Mouse (Mus musculus): Measurements from ENCODE around the gene Maml2. TPM values are rescaled to one million over a fixed set of nuclear protein-coding genes. Genes with fewer than 3 reads are reported as not detected.
A peak's percentile ranks its signal among the peaks of the same experiment; 100 is the strongest.

The Maml2 gene
- polyA plus RNA-seq, 1 experiment from 2014 or later: 5.0 TPM

GRCm38 (mm10) chr9:13323074-13323473, 25.3 kb downstream of the Maml2 start:
- H3K4me3 ChIP-seq (ENCODE audit: low read length): no peak overlapping the region
- H3K9me3 ChIP-seq (ENCODE audit: control insufficient read depth, low read length): no peaks in the 10 kb centered on the region
- H3K4me1 ChIP-seq (ENCODE audit: control insufficient read depth, insufficient read depth, low read length): peaks cover 9% of the 10 kb centered on the region
- ATAC-seq: no peak
- no peaks in the 10 kb centered on the region for H3K27me3 ChIP-seq (replicated peaks; ENCODE audit: control insufficient read depth, insufficient read depth, low read length)
- no peak overlapping the region for H3K9ac ChIP-seq (ENCODE audit: low read depth, low read length)
- no peak overlapping the region for H3K4me2 ChIP-seq (ENCODE audit: low read depth, low read length)
- no peak overlapping the region for H3K27ac ChIP-seq (ENCODE audit: low read length)
- no peaks in the 10 kb centered on the region for H3K36me3 ChIP-seq (ENCODE audit: control insufficient read depth, insufficient read depth, low read length)
- 64% methylated on average over 2 of the region's 2 CpGs for WGBS

- Histone ChIP-seq H3K9ac (ENCODE audit: low read depth, low read length) (no peak overlapping the region), H3K4me2 (ENCODE audit: low read depth, low read length) (no peak overlapping the region), H3K36me3 (ENCODE audit: control insufficient read depth, insufficient read depth, low read length) (no peaks in the 10 kb centered on the region), H3K9me3 (ENCODE audit: control insufficient read depth, low read length) (no peaks in the 10 kb centered on the region), H3K27me3 (replicated peaks; ENCODE audit: control insufficient read depth, insufficient read depth, low read length) (no peaks in the 10 kb centered on the region), H3K4me1 (ENCODE audit: control insufficient read depth, insufficient read depth, low read length) (peaks cover 9% of the 10 kb centered on the region), H3K4me3 (ENCODE audit: low read length) (no peak overlapping the region), H3K27ac (ENCODE audit: low read length) (0 out of 2 replicates have a peak overlapping the region, but pooled peaks have one; percentile 28)
- peak; percentile 48; the same call in 1 of the 2 replicates for ATAC-seq
- WGBS: 21% methylated on average over 1 of the region's 1 CpGs
These were observed 25.9 kb downstream of the Maml2 start for GRCm38 (mm10) chr9:13323612-13324011.

- H3K27me3 ChIP-seq (replicated peaks; ENCODE audit: control insufficient read depth, insufficient read depth, low read length): no peaks in the 10 kb centered on the region
- no peaks in the 10 kb centered on the region for H3K9me3 ChIP-seq (ENCODE audit: control insufficient read depth, low read length)
- no peak for ATAC-seq
- no peak overlapping the region for H3K4me3 ChIP-seq (ENCODE audit: low read length)
- no peak overlapping the region for H3K4me2 ChIP-seq (ENCODE audit: low read depth, low read length)
- no peak overlapping the region for H3K27ac ChIP-seq (ENCODE audit: low read length)
- no peaks in the 10 kb centered on the region for H3K4me1 ChIP-seq (ENCODE audit: control insufficient read depth, insufficient read depth, low read length)
- H3K9ac ChIP-seq (ENCODE audit: low read depth, low read length): no peak overlapping the region
- no peaks in the 10 kb centered on the region for H3K36me3 ChIP-seq (ENCODE audit: control insufficient read depth, insufficient read depth, low read length)
These were observed 116.5 kb downstream of the Maml2 start for GRCm38 (mm10) chr9:13414230-13414766.

GRCm38 (mm10) chr9:13425031-13425940, 127.5 kb downstream of the Maml2 start:
- Histone ChIP-seq H3K27me3 (replicated peaks; ENCODE audit: control insufficient read depth, insufficient read depth, low read length) (no peaks in the 10 kb centered on the region), H3K4me3 (ENCODE audit: low read length) (no peak overlapping the region), H3K4me1 (ENCODE audit: control insufficient read depth, insufficient read depth, low read length) (0 out of 2 replicates have a peak, but pooled peaks cover 8% of the 10 kb centered on the region), H3K27ac (ENCODE audit: low read length) (0 out of 2 replicates have a peak overlapping the region, but pooled peaks have one; percentile 30), H3K4me2 (ENCODE audit: low read depth, low read length) (peak overlapping the region; percentile 14; the same call in 1 of the 2 replicates), H3K9ac (ENCODE audit: low read depth, low read length) (no peak overlapping the region), H3K9me3 (ENCODE audit: control insufficient read depth, low read length) (no peaks in the 10 kb centered on the region), H3K36me3 (ENCODE audit: control insufficient read depth, insufficient read depth, low read length) (no peaks in the 10 kb centered on the region)
- 33% methylated on average over 7 of the region's 7 CpGs for WGBS
- ATAC-seq: peak; percentile 78

- H3K27ac ChIP-seq (ENCODE audit: low read length): no peak overlapping the region
- 0 out of 2 replicates have a peak, but pooled peaks cover 8% of the 10 kb centered on the region for H3K4me1 ChIP-seq (ENCODE audit: control insufficient read depth, insufficient read depth, low read length)
- WGBS: 62% methylated on average over 2 of the region's 2 CpGs
- H3K4me3 ChIP-seq (ENCODE audit: low read length): no peak overlapping the region
- no peak overlapping the region for H3K4me2 ChIP-seq (ENCODE audit: low read depth, low read length)
- ATAC-seq: no peak
- H3K9me3 ChIP-seq (ENCODE audit: control insufficient read depth, low read length): no peaks in the 10 kb centered on the region
- H3K36me3 ChIP-seq (ENCODE audit: control insufficient read depth, insufficient read depth, low read length): no peaks in the 10 kb centered on the region
- H3K27me3 ChIP-seq (replicated peaks; ENCODE audit: control insufficient read depth, insufficient read depth, low read length): no peaks in the 10 kb centered on the region
- H3K9ac ChIP-seq (ENCODE audit: low read depth, low read length): no peak overlapping the region
These were observed 131.8 kb downstream of the Maml2 start for GRCm38 (mm10) chr9:13429477-13430125.

- Histone ChIP-seq H3K27me3 (replicated peaks; ENCODE audit: control insufficient read depth, insufficient read depth, low read length) (no peaks in the 10 kb centered on the region), H3K4me2 (ENCODE audit: low read depth, low read length) (no peak overlapping the region), H3K4me1 (ENCODE audit: control insufficient read depth, insufficient read depth, low read length) (0 out of 2 replicates have a peak, but pooled peaks cover 3% of the 10 kb centered on the region), H3K27ac (ENCODE audit: low read length) (no peak overlapping the region), H3K4me3 (ENCODE audit: low read length) (no peak overlapping the region), H3K9me3 (ENCODE audit: control insufficient read depth, low read length) (no peaks in the 10 kb centered on the region), H3K36me3 (ENCODE audit: control insufficient read depth, insufficient read depth, low read length) (no peaks in the 10 kb centered on the region), H3K9ac (ENCODE audit: low read depth, low read length) (no peak overlapping the region)
- WGBS: 53% methylated on average over 6 of the region's 6 CpGs
- peak; percentile 63; the same call in 1 of the 2 replicates for ATAC-seq
These were observed 132.5 kb downstream of the Maml2 start for GRCm38 (mm10) chr9:13430302-13430701.

- ATAC-seq: no peak
- H3K4me3 ChIP-seq (ENCODE audit: low read length): no peak overlapping the region
- H3K4me1 ChIP-seq (ENCODE audit: control insufficient read depth, insufficient read depth, low read length): no peaks in the 10 kb centered on the region
- no peak overlapping the region for H3K9ac ChIP-seq (ENCODE audit: low read depth, low read length)
- H3K4me2 ChIP-seq (ENCODE audit: low read depth, low read length): no peak overlapping the region
- H3K27ac ChIP-seq (ENCODE audit: low read length): no peak overlapping the region
- no peaks in the 10 kb centered on the region for H3K9me3 ChIP-seq (ENCODE audit: control insufficient read depth, low read length)
- no peaks in the 10 kb centered on the region for H3K27me3 ChIP-seq (replicated peaks; ENCODE audit: control insufficient read depth, insufficient read depth, low read length)
- no peaks in the 10 kb centered on the region for H3K36me3 ChIP-seq (ENCODE audit: control insufficient read depth, insufficient read depth, low read length)
These were observed 133.0 kb downstream of the Maml2 start for GRCm38 (mm10) chr9:13430744-13431143.

- Histone ChIP-seq H3K9me3 (ENCODE audit: control insufficient read depth, low read length) (no peaks in the 10 kb centered on the region), H3K27me3 (replicated peaks; ENCODE audit: control insufficient read depth, insufficient read depth, low read length) (no peaks in the 10 kb centered on the region), H3K4me3 (ENCODE audit: low read length) (no peak overlapping the region), H3K4me1 (ENCODE audit: control insufficient read depth, insufficient read depth, low read length) (no peaks in the 10 kb centered on the region), H3K36me3 (ENCODE audit: control insufficient read depth, insufficient read depth, low read length) (no peaks in the 10 kb centered on the region), H3K4me2 (ENCODE audit: low read depth, low read length) (no peak overlapping the region), H3K27ac (ENCODE audit: low read length) (no peak overlapping the region), H3K9ac (ENCODE audit: low read depth, low read length) (no peak overlapping the region)
- 93% methylated on average over 3 of the region's 3 CpGs for WGBS
- ATAC-seq: no peak
These were observed 133.9 kb downstream of the Maml2 start for GRCm38 (mm10) chr9:13431646-13432045.

GRCm38 (mm10) chr9:13433501-13434090, 135.8 kb downstream of the Maml2 start:
- H3K9me3 ChIP-seq (ENCODE audit: control insufficient read depth, low read length): no peaks in the 10 kb centered on the region
- H3K27ac ChIP-seq (ENCODE audit: low read length): no peak overlapping the region
- H3K36me3 ChIP-seq (ENCODE audit: control insufficient read depth, insufficient read depth, low read length): no peaks in the 10 kb centered on the region
- no peak overlapping the region for H3K4me3 ChIP-seq (ENCODE audit: low read length)
- no peaks in the 10 kb centered on the region for H3K27me3 ChIP-seq (replicated peaks; ENCODE audit: control insufficient read depth, insufficient read depth, low read length)
- no peak overlapping the region for H3K9ac ChIP-seq (ENCODE audit: low read depth, low read length)
- no peak overlapping the region for H3K4me2 ChIP-seq (ENCODE audit: low read depth, low read length)
- ATAC-seq: no peak
- WGBS: 70% methylated on average over 6 of the region's 6 CpGs
- H3K4me1 ChIP-seq (ENCODE audit: control insufficient read depth, insufficient read depth, low read length): no peaks in the 10 kb centered on the region

All from intestine, embryonic 16.5 days (tissue).